Mouse (Mus musculus) spleen, adult 2 months (tissue): ENCODE measurements around the gene Schip1.

Experiments
- CTCF ChIP-seq: fragments of 200-500 bp; IDR thresholded peaks from 2 replicates; pipeline ENCODE4 v1.5.1; 2011; ENCODE audit warnings: mild to moderate bottlenecking, inconsistent platforms; ENCODE audit not compliant: insufficient read depth, insufficient read length, insufficient replicate concordance; ENCODE audit errors: extremely low read depth
- POLR2A ChIP-seq: fragments of 200-500 bp; IDR thresholded peaks from 2 replicates; pipeline ENCODE4 v1.6.1; 2011; ENCODE audit warnings: low read depth, low read length, inconsistent platforms

DNA sequence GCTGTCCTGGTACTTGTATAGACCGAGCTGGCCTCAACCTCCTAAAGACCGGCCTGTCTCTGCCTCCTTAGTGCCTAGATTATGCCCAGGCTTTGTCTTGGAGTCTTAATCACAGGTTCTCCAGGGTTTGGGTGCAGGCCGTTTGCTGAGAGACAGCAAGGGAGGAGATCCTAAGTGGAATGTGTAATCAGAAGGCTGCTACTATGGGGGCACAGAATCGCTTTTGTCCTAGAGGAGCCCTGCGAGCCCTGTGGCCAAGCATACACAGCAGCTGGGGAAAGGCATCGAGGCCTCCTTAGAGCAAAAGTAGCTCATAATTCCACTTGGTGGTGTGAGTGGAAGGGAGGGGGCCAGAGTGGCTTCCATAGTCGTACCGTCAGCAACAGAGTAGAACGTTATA is 419.4 kb downstream of the Schip1 start:
- no peak for TF ChIP-seq CTCF
- no peak for TF ChIP-seq POLR2A
